Mouse (Mus musculus): ENCODE data around the gene Aplp2. TPM values are rescaled to one million over a fixed set of nuclear protein-coding genes. Genes with fewer than 3 reads are reported as not detected.

Gene Aplp2
- 1,334 TPM for polyA plus RNA-seq (2014; fragmentation: Illumina TruSeq; extraction: RNeasy Lipid Tissue Mini Kit (QIAGEN cat#74804); ENCODE audit: low read depth, low replicate concordance)

DNA sequence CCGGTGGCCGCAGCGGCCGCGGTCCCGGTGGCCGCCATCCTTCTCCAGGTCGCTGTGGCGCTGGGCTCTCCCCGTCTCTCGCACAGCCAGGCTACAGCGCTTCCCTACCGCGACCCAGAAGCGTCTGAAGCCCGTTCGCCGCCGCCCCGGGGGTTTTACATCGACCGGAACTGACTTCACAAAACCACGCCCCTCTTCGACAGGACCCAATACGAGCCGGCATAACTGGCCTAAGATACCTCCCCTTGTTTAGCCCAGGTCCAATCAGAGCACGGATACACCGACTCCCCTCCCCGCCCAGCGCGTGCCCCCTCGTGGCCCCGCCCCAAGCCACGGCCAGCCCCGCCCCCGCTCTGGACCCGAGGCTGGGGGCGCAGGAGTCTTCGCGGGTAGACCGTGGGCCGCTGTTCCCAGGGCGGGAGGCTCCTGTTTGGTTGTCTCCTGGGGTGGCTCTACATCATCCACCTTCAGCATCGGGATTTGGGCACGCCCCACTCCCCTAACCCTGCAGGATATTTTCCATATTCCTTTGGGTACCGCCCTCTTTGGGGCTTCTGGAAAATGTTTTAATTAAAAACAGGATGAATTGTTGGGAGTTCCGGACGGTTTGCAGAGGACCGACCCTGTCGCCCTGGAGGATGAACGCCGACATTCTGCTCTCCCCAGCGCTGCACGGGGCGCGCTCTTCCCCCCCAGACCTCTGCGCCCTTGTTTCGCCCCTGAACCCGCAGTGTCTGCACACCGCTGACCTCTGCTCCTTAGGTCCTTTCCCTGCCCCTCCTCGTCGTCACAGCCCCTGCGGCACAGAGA lies at the start of gene Aplp2:
TSS of gene Aplp2 (minus strand) at position 126 of the 810 bp plus-strand sequence.

DNA sequence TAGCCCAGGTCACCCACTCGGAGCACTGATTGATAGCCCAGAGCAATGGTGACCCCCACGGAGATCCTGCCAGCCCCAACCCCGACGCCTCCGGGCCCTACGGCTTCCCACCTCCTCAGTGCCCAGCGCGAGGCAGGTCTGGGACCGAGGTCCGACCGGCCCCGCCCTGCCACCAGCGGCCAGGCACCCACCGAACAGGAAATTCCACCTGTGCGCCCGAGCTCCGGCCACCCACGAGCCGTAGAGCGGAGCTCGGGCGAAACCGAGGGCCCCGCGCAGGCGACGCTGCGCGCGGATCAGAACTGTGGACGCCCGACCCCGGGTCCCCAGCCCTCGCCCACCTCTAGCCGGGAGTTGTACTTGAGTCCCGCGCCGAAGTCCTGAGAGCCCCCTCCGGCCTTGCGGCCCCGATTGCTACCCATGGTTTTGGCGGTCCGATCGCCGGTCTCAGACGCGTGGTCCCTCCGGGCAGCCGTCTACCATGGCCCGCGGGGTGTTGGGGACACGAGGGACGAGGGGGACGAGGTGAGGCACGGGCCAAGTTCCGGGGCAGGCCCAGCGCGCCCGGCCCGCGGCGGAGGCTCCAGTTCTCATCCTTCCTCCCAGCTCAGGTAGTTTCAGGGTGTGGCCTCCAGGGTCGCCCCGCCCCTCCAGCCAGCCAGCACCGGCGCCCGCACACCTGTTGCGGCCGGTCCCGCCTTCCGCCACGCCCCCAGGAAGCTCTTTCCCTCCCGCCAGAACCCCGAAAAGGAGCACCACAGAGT lies 80.2 kb downstream of the Aplp2 start, which contains the start of gene St14:
TSS of gene St14 (minus strand) at position 649 of the 764 bp plus-strand sequence.

Other genes starting within 250 kb of the Aplp2 start
- 44.5 TPM for gene Zbtb44, start 181.2 kb downstream of the Aplp2 start, polyA plus RNA-seq (2014; fragmentation: Illumina TruSeq; extraction: RNeasy Lipid Tissue Mini Kit (QIAGEN cat#74804); ENCODE audit: low read depth, low replicate concordance)
- gene St14, start 80.0 kb downstream of the Aplp2 start, polyA plus RNA-seq (2014; fragmentation: Illumina TruSeq; extraction: RNeasy Lipid Tissue Mini Kit (QIAGEN cat#74804); ENCODE audit: low read depth, low replicate concordance) = not detected
- 10.4 TPM for gene Prdm10, start 68.7 kb upstream of the Aplp2 start, polyA plus RNA-seq (2014; fragmentation: Illumina TruSeq; extraction: RNeasy Lipid Tissue Mini Kit (QIAGEN cat#74804); ENCODE audit: low read depth, low replicate concordance)
- 5.5 TPM for gene Nfrkb, start 174.4 kb upstream of the Aplp2 start, polyA plus RNA-seq (2014; fragmentation: Illumina TruSeq; extraction: RNeasy Lipid Tissue Mini Kit (QIAGEN cat#74804); ENCODE audit: low read depth, low replicate concordance)